Mouse (Mus musculus) c-Kit-negative CD71-positive TER-119-positive erythroid progenitor cells, embryonic 14.5 days (primary cell): Measurements from ENCODE around the gene Gm28539.
"Not testable (repeated sequence)": the region's sequence is repeated elsewhere in the genome, so short reads cannot be mapped to it uniquely, and the experiment has no call there.

Source experiments
- DNase-seq: peaks from one replicate; pipeline ENCODE4 v3.0.0-alpha.2; 2013; ENCODE audit warnings: low read depth, low spot score

The Gm28539 gene

GRCm38 (mm10) chr16:18849521-18850190, 13.3 kb downstream of the Gm28539 start:
- not testable (repeated sequence) for DNase-seq

GRCm38 (mm10) chr16:18858551-18858950, 22.2 kb downstream of the Gm28539 start:
- peak; percentile 54 for DNase-seq

- DNase-seq: no peak
These were observed 23.8 kb downstream of the Gm28539 start for GRCm38 (mm10) chr16:18860186-18860585.

GRCm38 (mm10) chr16:18870495-18870894, 34.1 kb downstream of the Gm28539 start:
- peak; percentile 33 for DNase-seq

GRCm38 (mm10) chr16:18876091-18876441, 39.7 kb downstream of the Gm28539 start:
- no peak for DNase-seq

- DNase-seq: peak; percentile 81
These were observed 40.3 kb downstream of the Gm28539 start, which contains the start of the genes Mrpl40 and Hira for GRCm38 (mm10) chr16:18876442-18877308. Gene Mrpl40, minus strand, starts transcription at chr16:18876862. Gene Hira, plus strand, starts transcription at chr16:18877037.

- peak; percentile 40 for DNase-seq
These were observed 41.2 kb downstream of the Gm28539 start for GRCm38 (mm10) chr16:18877386-18878090.

- DNase-seq: no peak
These were observed 41.8 kb downstream of the Gm28539 start for GRCm38 (mm10) chr16:18878091-18878720.

- no peak for DNase-seq
These were observed 47.7 kb downstream of the Gm28539 start for GRCm38 (mm10) chr16:18884044-18884443.

- no peak for DNase-seq
These were observed 57.5 kb downstream of the Gm28539 start for GRCm38 (mm10) chr16:18893840-18894372.

- DNase-seq: no peak
These were observed 58.9 kb downstream of the Gm28539 start for GRCm38 (mm10) chr16:18895249-18895648.

- no peak for DNase-seq
These were observed 60.0 kb downstream of the Gm28539 start for GRCm38 (mm10) chr16:18896429-18896828.

- no peak for DNase-seq
These were observed 69.3 kb downstream of the Gm28539 start for GRCm38 (mm10) chr16:18905648-18906047.

GRCm38 (mm10) chr16:18916064-18916463, 79.7 kb downstream of the Gm28539 start:
- no peak for DNase-seq

- DNase-seq: no peak
These were observed 85.4 kb downstream of the Gm28539 start for GRCm38 (mm10) chr16:18921771-18922170.

GRCm38 (mm10) chr16:18927963-18928362, 91.6 kb downstream of the Gm28539 start:
- no peak for DNase-seq

- no peak for DNase-seq
These were observed 102.1 kb downstream of the Gm28539 start for GRCm38 (mm10) chr16:18938321-18939082.

- no peak for DNase-seq
These were observed 107.5 kb downstream of the Gm28539 start for GRCm38 (mm10) chr16:18943906-18944305.

- no peak for DNase-seq
These were observed 112.6 kb downstream of the Gm28539 start for GRCm38 (mm10) chr16:18948941-18949340.

- DNase-seq: no peak
These were observed 114.0 kb downstream of the Gm28539 start for GRCm38 (mm10) chr16:18950351-18950750.

- DNase-seq: no peak
These were observed 116.4 kb downstream of the Gm28539 start for GRCm38 (mm10) chr16:18952813-18953212.
